Mouse (Mus musculus) testis, adult 2 months (tissue): Measurements from ENCODE around the gene 1810055G02Rik.

ENCODE experiments used
- CTCF ChIP-seq: fragments of 200-500 bp; IDR thresholded peaks from 2 replicates; pipeline ENCODE4 v1.5.1; 2012; ENCODE audit warnings: low read depth, mild to moderate bottlenecking, inconsistent platforms, low read length, moderate library complexity; ENCODE audit not compliant: control insufficient read depth, insufficient read depth, insufficient replicate concordance
- POLR2A ChIP-seq: fragments of 200-500 bp; IDR thresholded peaks from 2 replicates; pipeline ENCODE4 v1.6.1; 2012; ENCODE audit warnings: low read depth, mild to moderate bottlenecking, inconsistent platforms, low read length, moderate library complexity; ENCODE audit not compliant: control insufficient read depth

- no peak for TF ChIP-seq POLR2A
- no peak for TF ChIP-seq CTCF
Observed at GRCm38 (mm10) chr19:3698035-3698434, 10.1 kb upstream of the 1810055G02Rik start.
